Mouse (Mus musculus) MEL-GATA-1-ER (cell line): ENCODE results near the gene 4930519G04Rik.
"Not testable (repeated sequence)": the region's sequence is repeated elsewhere in the genome, so short reads cannot be mapped to it uniquely, and the experiment has no call there.

Source experiments
- DNase-seq: peaks from one replicate; pipeline ENCODE4 v3.0.0-alpha.2; 2012; ENCODE audit warnings: low read depth; ENCODE audit errors: extremely low read depth

4930519G04Rik gene

DNA sequence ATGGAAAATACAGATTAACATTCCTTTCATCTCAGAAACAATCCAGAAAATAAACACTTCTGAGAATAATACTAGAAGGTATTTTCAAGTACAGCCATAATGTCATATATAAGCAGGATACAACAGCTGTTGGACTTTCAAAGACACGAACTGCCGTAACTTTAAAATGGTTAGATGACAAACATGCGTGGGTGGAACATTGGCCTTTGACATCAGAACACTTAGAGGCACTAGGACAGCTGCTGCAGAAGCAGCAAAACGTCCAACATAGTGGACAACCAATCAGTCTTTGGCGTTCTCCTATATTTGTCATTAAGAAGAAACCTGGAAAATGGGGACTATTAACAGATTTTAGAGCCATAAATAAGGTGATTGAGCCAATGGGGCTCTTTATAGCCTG lies 13.0 kb upstream of the 4930519G04Rik start:
- not testable (repeated sequence) for DNase-seq

DNA sequence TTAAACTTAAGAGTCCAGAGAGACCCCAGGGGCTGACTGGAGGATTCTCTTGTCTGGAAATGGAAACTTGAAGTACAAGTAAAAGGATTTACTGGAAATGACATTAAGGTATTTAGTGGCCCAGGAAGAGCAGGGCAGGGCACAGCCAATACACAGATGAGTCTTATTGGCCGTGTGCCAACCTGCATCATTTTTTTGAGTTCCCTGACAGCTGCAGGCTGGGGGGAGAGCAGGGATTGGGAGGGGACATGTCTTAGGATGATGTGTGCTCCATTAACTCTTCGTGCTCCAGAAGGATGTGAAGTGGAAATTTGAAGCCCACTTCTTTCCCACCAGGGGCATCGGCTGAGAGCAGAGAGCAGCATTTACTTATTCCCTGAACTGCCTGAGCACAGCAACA lies 11.3 kb upstream of the 4930519G04Rik start:
- DNase-seq: not testable (repeated sequence)

DNA sequence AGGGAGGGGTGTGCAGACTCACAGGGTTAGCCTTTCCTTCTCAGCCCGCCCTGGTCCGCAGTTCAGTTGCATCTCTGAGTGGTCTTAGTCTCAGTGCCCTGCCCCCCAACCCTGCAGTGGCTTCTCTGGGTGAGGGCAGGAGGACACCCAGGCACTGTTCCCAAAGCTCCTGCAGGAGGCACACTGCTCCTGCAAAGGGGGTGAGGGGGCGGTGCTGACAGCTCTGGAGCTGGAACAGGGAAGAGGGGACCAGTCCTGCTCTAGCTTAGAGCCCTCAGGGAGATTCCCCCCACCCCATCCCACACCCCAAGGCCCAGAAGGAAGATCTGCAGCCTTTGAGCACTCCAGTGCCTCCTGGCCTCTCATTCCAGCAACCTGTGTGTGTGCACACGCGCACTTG lies 10.8 kb upstream of the 4930519G04Rik start:
- DNase-seq: no peak

DNA sequence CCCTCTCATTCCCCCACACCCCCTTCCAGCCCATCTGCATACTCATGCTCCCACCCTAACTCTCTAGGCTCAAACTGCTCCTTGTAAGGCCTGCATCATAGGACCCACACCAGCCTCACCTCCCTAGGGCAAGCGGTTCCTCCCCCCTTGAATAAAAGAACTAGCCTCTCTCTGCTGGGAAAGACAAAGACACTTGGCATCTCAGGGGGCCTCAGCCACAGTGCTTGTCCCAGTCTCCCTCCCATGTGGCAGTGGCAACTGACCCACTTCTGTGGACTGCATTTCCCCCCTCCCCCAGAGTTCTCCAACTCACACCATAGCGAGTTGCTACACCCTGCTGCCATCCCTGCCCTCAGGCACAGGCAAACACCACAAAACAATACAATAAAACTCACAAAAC lies 9.1 kb upstream of the 4930519G04Rik start:
- not testable (repeated sequence) for DNase-seq

DNA sequence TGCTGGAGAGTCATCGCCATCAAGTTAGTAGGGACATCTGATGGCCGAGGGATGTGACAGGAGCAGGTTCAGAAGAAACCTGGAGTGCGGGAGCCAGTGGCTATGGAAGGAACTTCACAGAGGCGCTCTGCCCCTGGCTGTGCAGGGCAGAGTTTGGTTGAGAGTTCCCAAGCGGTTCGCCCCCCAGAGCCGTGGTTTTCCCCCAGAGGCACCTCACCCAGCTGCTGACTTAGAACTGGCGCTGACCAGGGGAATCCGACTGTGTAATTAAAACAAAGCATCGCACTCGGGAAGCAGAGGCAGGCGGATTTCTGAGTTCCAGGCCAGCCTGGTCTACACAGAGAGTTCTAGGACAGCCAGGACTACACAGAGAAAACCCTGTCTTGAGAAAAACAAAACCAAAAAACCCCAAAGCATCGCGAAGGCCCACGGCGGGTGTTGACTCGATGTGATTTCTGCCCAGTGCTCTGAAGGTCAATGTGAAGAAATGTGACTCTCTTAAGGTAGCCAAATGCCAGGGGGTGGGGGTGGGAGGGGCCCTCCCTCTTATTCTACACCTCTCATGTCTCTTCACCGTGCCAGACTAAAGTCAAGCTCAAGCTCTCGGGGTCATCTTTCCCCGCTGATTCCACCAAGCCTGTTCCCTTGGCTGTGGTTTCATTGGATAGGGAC lies 1.8 kb upstream of the 4930519G04Rik start:
- no peak for DNase-seq

DNA sequence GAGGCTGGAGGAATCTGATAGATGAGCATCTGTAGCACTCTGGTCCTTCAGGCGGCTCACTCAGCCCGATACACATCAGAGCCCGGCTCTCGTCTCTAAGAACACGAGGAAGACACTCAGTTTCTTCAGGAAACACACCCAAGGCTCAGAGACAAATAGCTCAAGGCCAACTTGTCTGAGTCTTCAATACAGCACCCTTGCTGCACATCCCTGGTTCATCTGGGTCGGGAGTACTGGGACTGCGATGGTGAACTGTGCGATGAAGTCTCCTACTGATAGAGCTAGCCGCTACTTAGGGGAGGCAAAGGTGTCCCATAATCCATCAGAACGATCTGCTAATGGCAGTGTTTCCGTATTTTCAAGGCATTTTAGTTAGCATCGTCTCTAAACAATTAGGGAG lies 5.1 kb downstream of the 4930519G04Rik start, which contains the start of gene Gm9936:
Gene Gm9936, minus strand, starts transcription at position 101 of the 400 bp plus-strand sequence.
- no peak for DNase-seq

DNA sequence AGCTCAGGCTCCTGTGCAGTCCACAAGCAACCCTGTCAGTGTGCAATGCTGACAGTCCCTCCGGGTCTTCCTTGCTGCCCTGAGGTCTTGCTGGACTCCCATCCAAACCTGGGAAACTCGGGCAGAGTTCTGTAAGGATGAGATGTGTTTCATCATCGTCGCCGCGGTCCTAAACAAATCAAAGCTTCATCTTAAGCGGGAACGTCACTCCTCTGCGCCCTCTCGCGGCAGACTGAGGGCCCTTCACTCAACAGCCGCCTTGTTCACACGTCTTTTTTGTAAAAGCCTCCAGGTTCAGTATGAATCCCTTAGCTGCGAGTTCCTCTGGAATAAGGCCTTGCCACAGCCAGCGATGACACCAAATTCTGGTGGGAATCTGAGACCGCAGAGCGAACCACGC lies 5.8 kb downstream of the 4930519G04Rik start:
- peak; percentile 11 for DNase-seq

DNA sequence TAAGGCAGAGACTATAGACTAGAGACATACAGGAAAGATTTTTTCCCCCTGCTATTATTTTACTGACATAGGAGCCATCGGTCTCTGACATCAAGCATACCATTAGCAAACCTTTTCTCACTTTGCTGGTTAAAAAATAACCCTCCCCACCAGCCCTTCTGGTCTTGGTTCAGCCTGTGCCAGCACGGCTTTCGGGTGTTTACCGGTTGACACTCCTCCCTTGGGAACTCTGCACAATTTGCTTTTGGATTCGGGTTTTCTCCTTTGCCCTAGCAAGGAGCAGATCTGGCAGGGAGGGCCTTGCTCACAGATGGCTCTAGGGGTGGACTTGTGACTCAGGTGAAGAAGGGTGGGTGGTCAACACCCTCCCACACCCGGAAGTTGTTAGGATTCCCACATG lies 8.3 kb downstream of the 4930519G04Rik start:
- DNase-seq: no peak

DNA sequence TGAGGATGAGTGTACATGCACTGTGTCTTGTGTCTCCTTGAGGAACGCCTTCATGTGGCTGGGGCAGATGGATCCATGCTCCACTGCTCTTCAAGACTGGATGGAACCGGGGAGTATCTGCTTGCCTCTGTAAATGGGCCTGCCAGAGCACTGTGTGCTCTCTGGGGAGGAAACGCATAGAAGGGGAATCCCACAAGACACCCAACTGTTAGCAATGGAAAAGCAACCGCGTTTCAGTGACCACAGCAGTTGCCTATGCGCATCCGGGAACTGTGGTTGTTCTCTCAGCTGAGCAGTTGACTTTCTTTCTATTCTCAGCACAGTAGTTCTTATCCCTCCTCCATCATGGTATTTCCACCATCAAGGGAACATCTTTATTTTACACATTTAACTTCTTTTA lies 11.3 kb downstream of the 4930519G04Rik start:
- DNase-seq: no peak

DNA sequence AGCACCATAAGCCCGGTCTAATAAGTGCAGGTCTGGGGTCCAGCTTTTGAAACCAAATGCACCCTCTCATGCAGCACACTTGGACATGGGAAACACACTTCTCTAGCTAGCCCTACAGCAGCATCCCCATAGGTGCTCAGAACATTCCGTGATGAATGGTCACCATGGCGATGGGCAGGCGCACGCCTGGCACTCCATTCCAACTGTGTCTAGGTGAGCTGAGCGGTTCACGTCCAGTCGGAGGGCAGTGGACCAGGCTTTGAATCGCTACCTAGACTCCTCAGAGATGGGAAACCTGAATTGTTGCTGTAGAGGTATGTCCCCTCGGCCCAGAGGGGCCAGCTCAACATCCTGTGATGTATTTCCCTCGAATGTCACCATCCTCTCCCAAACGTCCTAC lies 11.8 kb downstream of the 4930519G04Rik start:
- DNase-seq: no peak

DNA sequence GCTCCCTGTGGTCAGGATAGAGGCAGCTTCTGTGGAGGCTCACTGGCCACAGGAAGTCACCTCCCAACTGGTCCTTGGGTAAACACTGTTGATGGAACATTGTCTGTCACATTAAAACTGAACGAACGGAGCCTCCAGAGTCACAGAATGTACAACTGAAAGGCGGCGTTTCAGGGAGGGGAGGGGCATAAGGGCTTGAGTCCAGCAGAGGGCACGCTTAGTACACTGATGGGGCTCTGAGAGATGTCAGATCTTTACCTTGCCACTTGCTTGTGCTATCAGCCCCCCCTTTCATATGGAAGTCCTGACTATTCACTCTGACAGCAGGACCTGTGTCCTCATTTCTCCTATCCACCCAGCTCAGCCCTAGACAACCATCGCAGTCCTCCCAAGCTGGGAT lies 22.4 kb downstream of the 4930519G04Rik start:
- DNase-seq: no peak

DNA sequence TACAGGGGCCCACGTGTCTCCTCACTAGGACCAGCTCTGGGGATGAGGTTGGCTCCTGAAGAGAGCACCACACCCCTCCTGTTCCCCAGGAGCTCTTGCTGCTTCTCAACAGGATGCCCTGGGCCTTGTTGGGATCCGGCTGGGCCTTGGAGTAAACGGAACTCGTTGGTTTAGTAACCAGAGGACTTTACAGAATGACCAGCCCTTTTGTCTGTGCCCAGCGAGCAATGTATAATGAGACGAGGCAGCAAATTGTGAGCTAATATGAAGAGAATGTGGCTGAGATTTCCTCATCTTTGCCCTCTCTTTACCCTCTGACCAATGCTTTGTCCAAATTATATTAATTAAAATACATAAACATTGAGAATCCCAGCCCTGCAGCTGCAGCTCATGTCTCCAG lies 22.9 kb downstream of the 4930519G04Rik start:
- no peak for DNase-seq

DNA sequence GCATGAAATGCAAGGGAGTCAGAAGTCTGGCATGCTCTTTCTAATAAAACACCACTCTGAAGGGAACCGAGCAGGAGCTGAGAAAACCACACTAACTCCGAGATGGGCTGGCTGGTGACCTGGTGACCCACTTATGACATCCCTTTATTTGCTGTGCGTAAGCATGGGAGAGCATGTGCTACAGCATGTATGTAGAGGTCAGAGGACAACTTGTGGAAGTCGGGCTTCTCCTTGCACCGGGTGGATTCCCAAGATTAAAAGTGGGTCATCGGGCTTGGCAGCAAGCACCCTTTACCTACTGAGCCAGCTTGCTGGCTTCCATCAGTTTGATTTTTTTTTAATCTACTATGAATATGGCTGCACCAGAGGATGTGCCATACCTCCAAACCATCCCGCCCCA lies 24.0 kb downstream of the 4930519G04Rik start:
- no peak for DNase-seq

DNA sequence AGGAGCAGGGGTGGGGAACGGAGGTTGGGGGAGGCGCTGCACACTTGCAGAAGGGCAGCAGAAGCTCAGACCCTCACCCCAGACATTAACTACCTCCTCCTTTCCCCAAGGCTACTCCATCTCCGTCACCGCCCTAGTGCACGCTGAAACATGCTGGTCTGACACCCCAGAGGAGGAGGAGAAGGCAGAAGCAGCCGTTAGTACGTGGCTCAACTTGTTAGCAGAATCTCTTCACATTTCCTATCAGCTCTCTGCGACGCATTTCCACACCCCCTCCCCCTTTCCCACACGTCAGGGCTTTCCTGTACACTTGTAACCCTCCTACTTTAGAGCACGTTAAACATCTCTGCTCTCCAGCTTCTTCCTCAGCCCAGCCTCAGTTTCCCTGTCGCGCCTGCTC lies 25.9 kb downstream of the 4930519G04Rik start:
- DNase-seq: no peak

DNA sequence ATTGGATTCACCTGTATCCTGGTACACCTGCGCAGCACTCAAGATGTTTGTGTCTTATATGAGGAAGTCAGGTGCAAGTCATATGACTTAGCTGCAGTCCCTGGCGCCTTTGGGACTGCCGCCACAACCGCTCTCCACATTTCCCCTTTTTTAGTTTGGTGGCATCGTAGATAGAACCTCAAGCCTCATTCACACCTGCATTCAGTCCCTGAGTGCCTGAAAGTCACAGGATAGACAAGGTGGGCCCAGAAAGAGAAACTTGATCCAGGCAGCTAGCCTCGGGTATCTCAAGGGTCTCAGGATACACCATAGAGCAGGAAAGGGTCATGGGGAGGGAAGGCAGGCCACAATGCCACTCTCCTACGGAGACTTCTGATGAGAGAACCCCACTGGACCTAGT lies 28.9 kb downstream of the 4930519G04Rik start:
- not testable (repeated sequence) for DNase-seq

DNA sequence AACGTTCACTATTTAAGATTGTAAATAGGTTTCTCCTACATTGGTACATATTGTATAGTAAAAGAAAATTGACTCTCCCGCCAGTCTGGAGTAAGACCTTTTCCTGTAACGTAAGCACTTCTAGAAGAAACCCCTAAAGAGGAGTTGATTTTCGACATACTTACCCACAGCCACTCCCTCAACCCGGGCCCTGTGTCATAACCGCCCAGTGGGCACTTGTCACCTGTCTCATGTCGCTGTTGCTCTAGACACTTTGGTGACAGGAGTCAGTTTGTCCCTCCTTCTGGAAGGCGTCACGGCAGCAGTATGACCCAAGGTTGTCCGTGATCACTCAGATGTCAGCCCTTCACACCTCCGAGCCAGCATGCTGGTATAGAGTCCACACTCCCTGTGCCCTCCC lies 29.6 kb downstream of the 4930519G04Rik start:
- DNase-seq: no peak

DNA sequence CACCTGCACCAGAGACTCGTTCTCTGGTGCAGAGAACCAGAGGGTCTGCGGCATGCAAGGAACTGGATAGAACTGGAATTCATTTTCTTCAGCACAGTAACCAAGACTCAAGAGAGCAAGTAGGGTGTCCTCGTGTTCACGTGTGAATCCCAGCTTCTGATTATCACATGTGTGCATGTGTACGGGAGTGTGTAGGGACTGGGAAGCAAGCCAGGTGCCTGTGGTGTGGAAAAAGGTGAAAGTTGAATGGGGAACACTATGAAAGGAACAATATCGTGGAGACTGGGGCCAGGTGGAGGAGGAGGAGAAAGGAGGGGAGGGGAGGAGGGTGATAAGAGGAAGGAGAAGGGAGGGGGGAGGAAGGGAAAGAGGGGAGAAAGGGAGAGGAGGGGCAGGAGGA lies 33.3 kb downstream of the 4930519G04Rik start:
- no peak for DNase-seq

DNA sequence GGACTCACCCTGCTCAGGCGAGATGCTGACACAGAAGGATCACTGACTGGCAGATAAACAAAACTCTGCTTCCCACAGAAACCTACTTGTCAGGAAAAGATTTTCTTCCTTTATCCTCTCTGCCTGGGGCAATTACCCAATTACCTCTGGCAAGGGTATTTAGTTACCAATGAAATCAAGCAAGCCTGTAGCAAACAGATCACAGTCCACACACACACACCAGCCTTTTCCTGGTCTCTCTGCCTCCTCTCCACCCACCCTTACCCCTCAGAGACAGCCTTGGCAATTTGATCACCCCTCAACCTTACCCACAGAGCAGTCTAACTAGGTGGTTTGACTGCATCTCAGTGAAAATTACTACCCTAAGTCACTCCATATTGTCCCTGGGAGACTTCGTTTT lies 35.5 kb downstream of the 4930519G04Rik start:
- no peak for DNase-seq

DNA sequence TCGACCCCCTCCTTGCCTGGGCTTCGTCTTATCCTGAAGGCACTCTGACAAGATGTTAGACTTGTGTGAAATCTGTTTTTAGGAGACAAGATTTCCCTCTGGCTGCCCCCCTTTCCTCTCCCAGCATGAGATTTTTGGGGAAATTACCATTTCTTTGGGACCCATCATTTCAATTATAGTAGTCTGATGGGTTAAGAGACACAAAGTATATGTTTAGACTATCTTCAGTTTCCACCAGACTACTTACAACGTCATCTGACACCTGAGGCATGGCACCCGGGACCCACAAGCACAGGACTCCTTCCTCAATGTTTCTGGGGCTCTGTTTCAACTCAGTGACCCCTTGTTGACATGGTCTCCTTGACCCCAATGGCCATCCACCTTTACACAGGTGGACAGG lies 42.1 kb downstream of the 4930519G04Rik start:
- no peak for DNase-seq

DNA sequence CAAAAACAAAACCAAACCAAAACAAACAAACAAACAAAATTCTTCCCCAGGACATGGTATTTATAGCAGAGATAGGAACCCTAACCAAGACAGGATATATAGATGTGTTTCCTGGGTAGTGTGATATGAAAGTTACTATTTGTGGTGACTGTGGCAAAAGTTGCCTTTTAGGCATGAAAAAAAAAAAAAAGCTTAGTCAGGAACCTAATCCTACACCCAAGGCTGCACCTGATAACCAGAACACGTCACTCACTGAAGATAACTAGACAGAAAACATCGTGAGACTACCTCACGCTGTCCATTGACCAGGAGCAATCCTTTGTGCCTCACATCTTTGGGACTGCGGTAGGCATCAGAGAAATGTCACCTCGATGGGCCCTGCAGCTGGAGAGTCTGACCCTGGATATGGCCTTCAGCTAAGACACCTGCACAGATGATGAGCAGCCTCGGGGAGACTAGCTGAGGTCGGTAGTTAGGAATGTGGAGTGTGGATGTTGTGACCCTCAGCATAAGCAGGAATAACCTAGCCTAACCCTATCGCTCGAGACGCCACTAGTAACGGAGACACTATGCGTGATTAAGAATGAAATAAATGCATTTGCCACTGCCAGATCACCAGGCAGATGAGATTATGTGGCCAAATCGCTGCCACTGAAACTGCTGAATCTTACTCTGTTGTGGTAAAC lies 43.4 kb downstream of the 4930519G04Rik start, which contains the start of gene Oasl2:
Gene Oasl2, plus strand, starts transcription at position 249 of the 686 bp plus-strand sequence.
- DNase-seq: no peak

DNA sequence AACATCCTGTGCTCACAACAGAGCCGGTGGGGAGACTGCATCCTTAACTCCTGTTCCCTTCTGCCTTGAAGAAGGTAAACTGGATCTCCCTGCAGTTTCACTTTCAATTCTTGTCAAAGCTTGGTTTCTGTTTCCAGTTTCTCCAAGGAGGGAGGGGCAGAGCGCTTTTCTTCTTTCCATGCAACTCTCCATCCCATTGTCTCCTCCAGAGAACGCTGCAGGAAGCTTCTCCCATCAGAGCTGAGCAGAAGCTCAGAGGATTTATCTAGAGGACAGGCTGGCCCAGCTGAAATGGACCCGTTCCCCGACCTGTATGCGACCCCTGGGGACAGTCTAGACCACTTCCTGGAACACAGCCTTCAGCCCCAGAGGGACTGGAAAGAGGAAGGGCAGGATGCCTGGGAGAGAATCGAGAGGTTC lies 43.9 kb downstream of the 4930519G04Rik start:
- no peak for DNase-seq

DNA sequence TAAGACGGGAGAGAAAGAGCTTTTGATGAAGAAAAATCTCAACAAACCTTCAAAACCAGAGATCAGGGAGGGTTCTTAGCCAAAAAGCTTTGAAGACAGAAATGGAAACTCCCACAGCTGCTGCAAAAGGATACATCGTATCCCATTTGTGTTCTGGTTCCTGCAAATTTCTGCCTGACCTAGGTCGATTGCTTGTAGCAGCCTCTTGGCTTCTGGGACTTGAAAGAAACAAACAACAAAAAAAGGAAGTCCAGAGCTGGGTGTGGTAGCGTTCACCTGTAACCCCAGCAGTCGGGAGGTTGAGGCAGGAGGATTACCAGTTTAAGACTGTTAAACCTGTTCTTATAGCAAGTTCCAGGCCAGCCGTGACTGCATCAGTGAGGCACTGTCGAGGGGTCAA lies 45.4 kb downstream of the 4930519G04Rik start:
- no peak for DNase-seq

DNA sequence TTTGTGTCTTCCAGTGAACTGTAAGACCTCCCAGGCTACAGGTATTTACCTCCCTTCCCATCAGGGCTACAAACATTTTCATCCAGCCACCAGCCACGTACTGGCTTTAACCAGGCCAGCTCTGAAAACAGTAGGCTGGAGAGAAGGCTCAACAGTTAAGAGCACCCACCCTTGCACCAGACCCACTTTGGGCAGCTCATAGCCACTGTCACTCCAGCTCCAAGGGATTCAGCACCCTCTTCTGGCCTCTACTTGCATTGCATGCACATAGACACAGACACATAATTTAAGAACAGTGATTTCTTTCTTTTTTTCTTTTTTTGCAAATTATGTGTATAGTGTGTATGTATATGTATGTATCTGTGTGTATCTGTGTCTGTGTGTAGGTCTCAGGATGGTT lies 48.9 kb downstream of the 4930519G04Rik start:
- no peak for DNase-seq
